Mouse (Mus musculus) gastrocnemius, postnatal 10 days (tissue): ENCODE measurements around the gene Mdc1. TPM values are rescaled to one million over a fixed set of nuclear protein-coding genes. Genes with fewer than 3 reads are reported as not detected.
"Not testable (repeated sequence)": the region's sequence is repeated elsewhere in the genome, so short reads cannot be mapped to it uniquely, and the experiment has no call there.

ENCODE experiments used
- DNase-seq: peaks from one replicate; pipeline ENCODE4 v3.0.0; 2021; ENCODE audit warnings: mixed read lengths
- total RNA-seq, 2 experiments: library from RNA; stranded (reverse); gene quantifications; 2 replicates each; pipeline ENCODE4 v1.2.3; 2021

Gene Mdc1
- total RNA-seq, 2 experiments from 2014 or later: 10.1 to 14.6 TPM

DNA sequence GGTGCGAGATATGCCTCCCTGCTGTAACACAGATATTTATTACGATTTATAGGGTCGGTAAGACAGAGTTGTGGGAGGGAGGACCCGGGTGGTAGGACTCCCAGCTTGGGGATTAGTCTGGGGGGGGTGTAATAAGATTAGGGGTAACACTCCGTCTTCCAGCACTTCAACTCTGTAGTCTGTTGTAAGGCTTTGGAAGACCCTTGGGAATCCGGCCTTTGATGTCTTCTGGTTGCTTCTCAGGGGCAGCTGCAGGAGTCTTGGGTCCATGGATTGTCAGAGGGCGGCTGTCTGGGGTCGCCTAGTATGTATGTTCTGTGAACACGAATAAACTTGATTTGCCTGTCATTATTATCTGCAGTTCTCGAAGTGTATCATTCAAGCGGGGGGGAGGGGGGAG lies 18.8 kb upstream of the Mdc1 start:
- no peak for DNase-seq

- DNase-seq: peak; percentile 84
These were observed 18.1 kb upstream of the Mdc1 start, which contains the start of gene Flot1 for GRCm38 (mm10) chr17:35822964-35823937. TSS of gene Flot1 (plus strand) at chr17:35823230.

GRCm38 (mm10) chr17:35824402-35824801 lies 16.9 kb upstream of the Mdc1 start:
- no peak for DNase-seq

DNA sequence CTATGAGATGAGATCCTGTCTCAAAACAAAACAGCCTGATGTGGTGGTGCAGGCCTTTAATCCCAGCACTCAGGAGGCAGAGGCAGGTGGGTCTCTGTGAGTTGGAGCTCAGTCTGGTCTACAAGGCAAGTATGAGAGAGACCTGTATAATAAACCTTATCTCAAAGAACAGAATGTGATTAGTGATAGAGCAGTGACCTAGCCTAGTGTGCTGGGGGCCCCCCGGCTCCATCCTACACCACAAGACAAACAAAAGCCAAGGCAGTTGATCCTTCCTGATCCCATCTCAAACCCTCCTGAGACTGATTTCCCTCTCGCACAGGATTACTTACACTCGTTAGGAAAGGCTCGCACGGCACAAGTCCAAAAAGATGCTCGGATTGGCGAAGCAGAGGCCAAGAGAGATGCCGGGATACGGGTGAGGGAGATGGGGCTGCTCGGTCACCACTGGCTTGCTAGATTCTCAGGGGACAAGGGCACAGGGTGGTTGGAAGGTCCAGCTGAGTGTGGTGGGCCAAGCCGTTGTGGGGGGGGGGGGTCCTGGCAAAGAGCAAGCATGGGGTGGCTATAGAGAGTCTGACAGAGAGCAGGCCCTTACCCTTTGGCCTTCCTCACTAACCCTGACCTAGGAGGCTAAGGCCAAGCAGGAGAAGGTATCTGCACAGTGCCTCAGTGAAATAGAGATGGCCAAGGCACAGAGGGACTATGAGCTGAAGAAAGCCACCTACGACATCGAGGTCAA lies 16.0 kb upstream of the Mdc1 start:
- no peak for DNase-seq

- peak; percentile 85 for DNase-seq
These were observed 11.6 kb upstream of the Mdc1 start for GRCm38 (mm10) chr17:35829737-35830136.

GRCm38 (mm10) chr17:35832400-35833238 lies 8.7 kb upstream of the Mdc1 start:
- no peak for DNase-seq

- peak; percentile 20 for DNase-seq
These were observed 8.0 kb upstream of the Mdc1 start for GRCm38 (mm10) chr17:35833239-35833751.

DNA sequence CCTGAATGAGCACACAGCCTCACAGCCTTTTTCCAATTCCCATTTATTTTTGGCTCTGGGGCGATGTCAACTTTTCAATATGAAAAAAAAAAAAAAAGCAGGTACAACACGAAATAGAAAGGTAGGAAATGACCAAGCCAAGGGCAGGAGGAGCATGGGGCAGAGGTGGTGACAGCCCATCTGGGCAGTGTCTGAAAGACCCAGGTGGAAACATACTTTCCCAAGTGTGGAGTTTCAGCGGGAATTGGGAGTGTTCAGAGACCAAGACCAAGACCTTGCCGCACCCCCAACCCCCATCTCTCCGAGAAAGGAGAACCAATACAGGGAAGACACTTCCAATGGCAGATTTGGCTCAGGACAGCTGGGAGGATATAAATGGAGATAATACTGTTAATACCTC lies 7.4 kb upstream of the Mdc1 start:
- no peak for DNase-seq

DNA sequence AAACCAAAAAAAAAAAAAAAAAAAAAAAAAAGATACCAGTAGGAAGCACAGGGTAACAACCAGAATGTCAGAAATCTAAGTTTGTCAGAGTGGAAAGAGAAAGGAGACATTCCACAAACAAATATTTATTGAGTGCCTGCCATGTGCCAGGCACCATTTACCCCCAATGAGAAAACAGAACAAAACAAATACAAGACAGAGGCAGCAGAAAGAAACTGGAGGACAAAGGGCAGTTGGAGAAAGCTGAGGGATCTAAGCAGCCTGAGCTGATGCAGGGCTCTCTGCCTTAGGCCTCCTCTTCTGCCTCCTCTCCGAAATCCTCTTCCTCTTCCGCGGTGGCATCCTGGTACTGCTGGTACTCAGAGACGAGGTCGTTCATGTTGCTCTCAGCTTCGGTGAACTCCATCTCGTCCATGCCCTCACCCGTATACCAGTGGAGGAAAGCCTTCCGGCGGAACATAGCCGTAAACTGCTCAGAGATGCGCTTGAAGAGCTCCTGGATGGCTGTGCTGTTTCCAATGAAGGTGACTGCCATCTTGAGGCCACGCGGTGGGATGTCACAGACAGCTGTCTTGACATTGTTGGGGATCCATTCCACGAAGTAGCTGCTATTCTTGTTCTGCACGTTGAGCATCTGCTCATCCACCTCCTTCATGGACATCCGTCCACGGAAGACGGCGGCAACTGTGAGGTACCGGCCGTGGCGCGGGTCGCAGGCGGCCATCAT lies 6.5 kb upstream of the Mdc1 start:
- DNase-seq: peak; percentile 18

- no peak for DNase-seq
These were observed 5.7 kb upstream of the Mdc1 start for GRCm38 (mm10) chr17:35835424-35836140.

- DNase-seq: peak; percentile 83
These were observed 4.9 kb upstream of the Mdc1 start for GRCm38 (mm10) chr17:35836178-35836965.

GRCm38 (mm10) chr17:35836991-35837422 lies 4.3 kb upstream of the Mdc1 start:
- peak; percentile 83 for DNase-seq

DNA sequence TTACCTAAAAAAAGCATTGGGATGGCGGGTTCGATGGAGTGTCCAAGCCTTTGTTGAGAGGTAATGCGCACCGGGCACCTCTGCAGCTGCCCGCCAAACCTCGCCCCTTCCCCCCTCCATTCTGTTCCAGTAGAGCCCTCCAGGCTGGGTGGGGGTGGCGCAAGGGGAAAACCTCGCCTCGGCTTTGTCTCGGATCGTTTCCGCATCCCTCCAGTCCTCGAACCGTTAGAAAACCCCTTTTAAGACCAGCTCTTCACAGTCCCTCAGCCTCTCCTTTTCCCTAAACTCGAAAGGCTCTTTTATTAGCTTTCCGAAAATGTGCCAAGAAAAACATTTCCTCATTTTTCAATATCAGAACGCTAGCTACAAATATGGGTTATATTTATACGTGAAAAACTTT lies 3.8 kb upstream of the Mdc1 start:
- DNase-seq: peak; percentile 53

GRCm38 (mm10) chr17:35838122-35838544 lies 3.2 kb upstream of the Mdc1 start, which contains the start of gene Tubb5:
TSS of gene Tubb5 (minus strand) at chr17:35838306.
- DNase-seq: peak; percentile 94

GRCm38 (mm10) chr17:35838570-35838969 lies 2.7 kb upstream of the Mdc1 start:
- no peak for DNase-seq

DNA sequence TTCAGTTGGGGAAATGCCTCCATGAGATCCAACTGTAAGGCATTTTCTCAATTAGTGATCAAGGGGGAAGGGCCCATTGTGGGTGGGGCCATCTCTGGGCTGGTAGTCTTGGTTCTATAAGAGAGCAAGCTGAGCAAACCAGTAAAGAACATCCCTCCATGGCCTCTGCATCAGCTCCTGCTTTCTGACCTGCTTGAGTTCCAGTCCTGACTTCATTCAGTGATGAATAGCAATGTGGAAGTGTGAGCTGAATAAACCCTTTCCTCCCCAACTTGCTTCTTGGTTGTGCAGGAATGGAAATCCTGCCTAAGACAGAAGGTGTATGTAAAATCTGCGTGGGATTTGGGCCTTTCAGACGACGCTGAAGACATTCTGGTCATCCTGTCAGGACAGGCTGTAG lies 2.3 kb upstream of the Mdc1 start:
- not testable (repeated sequence) for DNase-seq

- no peak for DNase-seq
These were observed 754 bp upstream of the Mdc1 start for GRCm38 (mm10) chr17:35840561-35840960.

DNA sequence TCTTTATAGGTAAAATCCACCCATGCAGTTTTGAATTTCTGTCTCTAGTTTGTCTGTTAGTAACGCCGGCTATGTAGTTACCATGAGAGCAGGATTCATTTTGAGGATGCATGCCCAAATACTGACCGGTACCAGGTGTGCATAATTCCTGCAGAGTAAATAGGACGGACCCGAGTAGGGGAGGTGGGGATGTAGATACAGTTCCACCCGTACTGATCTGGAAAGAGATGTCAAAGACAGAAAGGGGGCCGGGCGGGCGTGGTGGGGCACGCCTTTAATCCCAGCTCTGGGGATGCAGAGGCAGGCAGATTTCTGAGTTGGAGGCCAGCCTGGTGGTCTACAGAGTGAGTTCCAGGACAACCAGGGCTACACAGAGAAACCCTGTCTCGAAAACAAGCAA lies 691 bp downstream of the Mdc1 start:
- no peak for DNase-seq

DNA sequence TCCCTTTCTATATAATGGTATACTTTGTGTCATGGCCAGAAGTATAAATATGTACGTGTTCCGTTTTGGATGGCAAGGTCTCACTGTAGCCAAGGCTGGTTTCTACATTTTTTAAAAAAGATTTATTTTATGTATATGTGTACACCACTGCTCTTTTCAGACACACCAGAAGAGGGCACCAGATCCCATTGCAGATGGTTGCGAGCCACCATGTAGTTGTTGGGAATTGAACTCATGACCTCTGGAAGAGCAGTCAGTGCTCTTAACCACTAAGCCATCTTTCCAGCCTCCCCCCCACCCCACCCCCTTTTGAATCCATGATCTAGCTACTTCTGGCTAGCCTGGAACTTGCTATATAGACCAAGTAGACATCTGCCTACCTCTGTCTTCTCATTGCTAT lies 2.2 kb downstream of the Mdc1 start:
- DNase-seq: no peak

GRCm38 (mm10) chr17:35848112-35848511 lies 6.8 kb downstream of the Mdc1 start:
- DNase-seq: no peak
